Mouse (Mus musculus): ENCODE measurements around the gene Sirt2.

DNA sequence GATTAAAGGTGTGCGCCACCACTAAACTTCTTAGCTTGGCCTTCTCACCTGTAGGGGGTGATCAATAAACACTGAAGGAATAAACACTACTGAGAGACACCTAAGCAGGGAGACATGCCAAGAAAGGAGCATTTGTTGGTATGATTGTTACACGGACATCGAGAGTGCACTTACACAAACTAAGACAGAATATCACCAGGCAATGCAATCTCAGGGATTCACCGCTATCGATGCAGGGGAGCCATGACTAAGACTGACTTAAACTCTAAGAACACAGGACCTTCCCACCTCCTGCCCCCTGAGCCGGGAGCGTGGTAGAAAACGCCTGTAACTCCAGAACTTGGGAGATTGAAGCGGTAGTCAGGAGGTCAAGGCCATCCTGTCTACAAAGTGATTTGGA, 25.6 kb upstream of the Sirt2 start:
- TF ChIP-seq GATA1 (IDR thresholded peaks at IDR 0.05; ENCODE audit: low read length) (no peak), TAL1 (IDR thresholded peaks at IDR 0.05; ENCODE audit: low read length) (no peak)

Data from erythroblast, embryonic 14.5 days (primary cell).